Mouse (Mus musculus) megakaryocyte progenitor cell, adult 5-6 weeks (primary cell): ENCODE results near the gene AU018091. TPM values are rescaled to one million over a fixed set of nuclear protein-coding genes. Genes with fewer than 3 reads are reported as not detected.
"Not testable (repeated sequence)": the region's sequence is repeated elsewhere in the genome, so short reads cannot be mapped to it uniquely, and the experiment has no call there.

ENCODE experiments used
- ATAC-seq: replicated peaks from 2 replicates; pipeline ENCODE4 v1.8.0; 2016; ENCODE audit warnings: mild to moderate bottlenecking, moderate TSS enrichment, inconsistent platforms; ENCODE audit not compliant: poor library complexity
- total RNA-seq, 2 experiments: library from RNA; stranded (forward) in 1 of 2; stranded (reverse) in 1 of 2; fragments of 157-497, 149-512 nt in 1 of 2; fragments of 200-1000 nt in 1 of 2; gene quantifications; 2 replicates each; pipeline versions ENCODE4 v1.2.3 to v1.2.4; 2015 to 2017

AU018091 gene
- not detected in 2 replicates for total RNA-seq (2015)
- not detected in 2 replicates for total RNA-seq (2017)

- no peak for ATAC-seq
These were observed at the start of gene AU018091 for GRCm38 (mm10) chr7:3168925-3169324. Gene AU018091 (minus strand): TSS chr7:3169203.

- no peak for ATAC-seq
These were observed 48.6 kb upstream of the AU018091 start for GRCm38 (mm10) chr7:3217546-3218056.

GRCm38 (mm10) chr7:3216331-3216730 lies 47.3 kb upstream of the AU018091 start:
- no peak for ATAC-seq

- ATAC-seq, result no peak
These were observed 44.6 kb upstream of the AU018091 start for GRCm38 (mm10) chr7:3213557-3213956.

- ATAC-seq, result no peak
These were observed 44.2 kb upstream of the AU018091 start for GRCm38 (mm10) chr7:3213156-3213555.

- ATAC-seq, result no peak
These were observed 43.2 kb upstream of the AU018091 start for GRCm38 (mm10) chr7:3212002-3212790.

- ATAC-seq, result no peak
These were observed 42.5 kb upstream of the AU018091 start for GRCm38 (mm10) chr7:3211518-3211917.

- ATAC-seq, result no peak
These were observed 41.6 kb upstream of the AU018091 start for GRCm38 (mm10) chr7:3210605-3211004.

GRCm38 (mm10) chr7:3206520-3206919 lies 37.5 kb upstream of the AU018091 start:
- no peak for ATAC-seq

- peak; percentile 61; the same call in 1 of the 2 replicates for ATAC-seq
These were observed 35.6 kb upstream of the AU018091 start for GRCm38 (mm10) chr7:3204628-3205027.

- ATAC-seq, result peak; percentile 60
These were observed 34.9 kb upstream of the AU018091 start for GRCm38 (mm10) chr7:3203890-3204289.

- ATAC-seq, result no peak
These were observed 32.2 kb upstream of the AU018091 start for GRCm38 (mm10) chr7:3201134-3201705.

GRCm38 (mm10) chr7:3198884-3199283 lies 29.9 kb upstream of the AU018091 start:
- ATAC-seq, result peak; percentile 88

- ATAC-seq, result no peak
These were observed 26.8 kb upstream of the AU018091 start for GRCm38 (mm10) chr7:3195850-3196249.

GRCm38 (mm10) chr7:3194531-3194930 lies 25.5 kb upstream of the AU018091 start:
- ATAC-seq, result no peak

- peak; percentile 82 for ATAC-seq
These were observed 24.9 kb upstream of the AU018091 start for GRCm38 (mm10) chr7:3193905-3194304.

GRCm38 (mm10) chr7:3193049-3193632 lies 24.1 kb upstream of the AU018091 start:
- ATAC-seq, result no peak

- no peak for ATAC-seq
These were observed 23.0 kb upstream of the AU018091 start for GRCm38 (mm10) chr7:3191971-3192498.

GRCm38 (mm10) chr7:3186726-3187125 lies 17.7 kb upstream of the AU018091 start:
- not testable (repeated sequence) for ATAC-seq

GRCm38 (mm10) chr7:3186136-3186535 lies 17.1 kb upstream of the AU018091 start:
- no peak for ATAC-seq

GRCm38 (mm10) chr7:3184394-3184793 lies 15.4 kb upstream of the AU018091 start:
- peak; percentile 86 for ATAC-seq
